49 mouse cellular contexts compared by ENCODE assay signal in the genomic region with DNA sequence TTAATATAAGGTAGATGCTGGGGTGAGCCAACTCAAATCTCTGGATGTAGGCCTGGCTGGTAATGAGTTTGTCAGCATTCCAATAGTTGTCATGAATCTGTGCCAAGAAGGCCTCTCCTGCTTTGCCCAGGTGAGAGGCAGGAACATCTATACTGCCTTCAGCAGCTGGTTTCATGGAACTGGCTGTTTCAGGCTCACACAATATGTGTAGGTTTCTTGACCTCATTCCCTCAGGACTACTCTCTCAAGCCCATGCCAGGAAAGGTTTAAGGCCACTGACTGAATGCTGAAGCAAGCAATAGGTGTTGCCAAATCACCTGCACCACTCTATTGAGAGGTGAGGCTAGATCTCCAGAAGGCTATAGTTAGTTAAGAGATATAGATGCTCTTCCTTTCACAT. TPM values are rescaled to one million over a fixed set of nuclear protein-coding genes. Genes with fewer than 3 reads are reported as not detected.
"Had no signal": no experiment of that assay in that cellular context is flagged by ENCODE, and none has a peak within 500 bp of the region (broad histone marks: within the 10 kb centered on the region; RNA-seq: fewer than 3 reads in every experiment).

No protein-coding gene starts in this region.

- H3K27me3 ChIP-seq: heart, embryonic 12.5 days; heart, embryonic 13.5 days; heart, embryonic 15.5 days; hindbrain, embryonic 12.5 days; hindbrain, embryonic 13.5 days; hindbrain, embryonic 15.5 days; intestine, embryonic 15.5 days; kidney, embryonic 15.5 days had no signal

- H3K36me3 ChIP-seq: heart, embryonic 12.5 days; heart, embryonic 13.5 days; heart, embryonic 15.5 days; hindbrain, embryonic 10.5 days; hindbrain, embryonic 12.5 days; hindbrain, embryonic 13.5 days; hindbrain, embryonic 15.5 days; intestine, embryonic 15.5 days; kidney, embryonic 15.5 days had no signal

- H3K27ac ChIP-seq: heart, embryonic 13.5 days; heart, embryonic 15.5 days; hindbrain, embryonic 10.5 days; hindbrain, embryonic 12.5 days; hindbrain, embryonic 13.5 days; hindbrain, embryonic 14.5 days; hindbrain, embryonic 15.5 days; hindbrain, postnatal 0 days; intestine, embryonic 15.5 days; kidney, embryonic 15.5 days; kidney, postnatal 0 days; layer of hippocampus, adult 2 months; left cerebral cortex, adult 2 months had no signal

- ATAC-seq: hindbrain, embryonic 16.5 days; hindbrain, postnatal 0 days; inflammation-experienced regulatory T-cells, adult 6 months; intestine, embryonic 15.5 days; intestine, embryonic 16.5 days; intestine, postnatal 0 days had no signal

- H3K9me3 ChIP-seq: heart, embryonic 15.5 days; hindbrain, embryonic 15.5 days; intestine, embryonic 15.5 days had no signal

- H3K4me1 ChIP-seq: heart, embryonic 12.5 days; heart, embryonic 13.5 days; heart, embryonic 15.5 days; hindbrain, embryonic 10.5 days; hindbrain, embryonic 12.5 days; hindbrain, embryonic 13.5 days; hindbrain, embryonic 15.5 days; intestine, embryonic 15.5 days; kidney, embryonic 15.5 days had no signal

- H3K9ac ChIP-seq: heart, embryonic 12.5 days; heart, embryonic 13.5 days; heart, embryonic 15.5 days; hindbrain, embryonic 12.5 days; hindbrain, embryonic 13.5 days; hindbrain, embryonic 14.5 days; hindbrain, embryonic 15.5 days; intestine, embryonic 15.5 days; kidney, embryonic 15.5 days had no signal

- DNase-seq: heart, postnatal 10 days; heart, postnatal 14 days; heart, postnatal 36 days; heart, postnatal 4 days; kidney, adult 11 months; kidney, adult 18-20 months; kidney, adult 2 months; kidney, adult 9 months; kidney, postnatal 10 days; kidney, postnatal 14 days; kidney, postnatal 36 days; kidney, postnatal 4 days; layer of hippocampus, adult 9-11 months; layer of hippocampus, postnatal 36 days had no signal

- H3K4me3 ChIP-seq: heart, embryonic 12.5 days; heart, embryonic 13.5 days; heart, embryonic 15.5 days; hindbrain, embryonic 10.5 days; hindbrain, embryonic 12.5 days; hindbrain, embryonic 13.5 days; hindbrain, embryonic 15.5 days; intestine, embryonic 15.5 days; kidney, embryonic 15.5 days; layer of hippocampus, adult 2 months; left cerebral cortex, adult 2 months had no signal

- H3K4me2 ChIP-seq: heart, embryonic 12.5 days; heart, embryonic 13.5 days; heart, embryonic 15.5 days; hindbrain, embryonic 12.5 days; hindbrain, embryonic 13.5 days; hindbrain, embryonic 14.5 days; hindbrain, embryonic 15.5 days; intestine, embryonic 15.5 days; kidney, embryonic 15.5 days had no signal

RNA-seq across cellular contexts. Expression of a gene that starts 18.1 kb away (rescaled TPM):
- total RNA-seq: heart, postnatal 10 days; heart, postnatal 14 days; heart, postnatal 25 days; heart, postnatal 36 days; heart, postnatal 4 days; hematopoietic stem cell, adult 5-6 weeks; hindbrain, postnatal 0 days; layer of hippocampus, adult 18-20 months; layer of hippocampus, adult 2 months; layer of hippocampus, adult 8-10 months; layer of hippocampus, postnatal 10 days; layer of hippocampus, postnatal 14 days; layer of hippocampus, postnatal 25 days; layer of hippocampus, postnatal 36 days; left cerebral cortex, adult 18-20 months; left cerebral cortex, adult 2 months; left cerebral cortex, adult 8-10 months had no signal
- polyA plus RNA-seq: heart, embryonic 12.5 days; heart, embryonic 13.5 days; heart, embryonic 14.5 days; heart, embryonic 15.5 days; heart, embryonic 16.5 days; heart, postnatal 0 days; hindbrain, embryonic 10.5 days; hindbrain, embryonic 11.5 days; hindbrain, embryonic 12.5 days; hindbrain, embryonic 13.5 days; hindbrain, embryonic 14.5 days; hindbrain, embryonic 15.5 days; hindbrain, embryonic 16.5 days; hindbrain, postnatal 0 days; inflammation-experienced regulatory T-cells, adult 6 months; intestine, embryonic 14.5 days; intestine, embryonic 15.5 days; intestine, embryonic 16.5 days; intestine, postnatal 0 days; kidney, adult 2 months; kidney, embryonic 14.5 days; kidney, embryonic 15.5 days; kidney, embryonic 16.5 days; kidney, postnatal 0 days; large intestine, adult 2 months had no signal
